Mouse (Mus musculus): ENCODE measurements at regions not wholly inside any gene's neighbourhood (a gene's known extent, or its start where the extent isn't known, plus 50 kb on each side); places are given as distances from the start of the nearest gene placed in this dataset.
A peak's percentile ranks its signal among the peaks of the same experiment; 100 is the strongest.

DNA sequence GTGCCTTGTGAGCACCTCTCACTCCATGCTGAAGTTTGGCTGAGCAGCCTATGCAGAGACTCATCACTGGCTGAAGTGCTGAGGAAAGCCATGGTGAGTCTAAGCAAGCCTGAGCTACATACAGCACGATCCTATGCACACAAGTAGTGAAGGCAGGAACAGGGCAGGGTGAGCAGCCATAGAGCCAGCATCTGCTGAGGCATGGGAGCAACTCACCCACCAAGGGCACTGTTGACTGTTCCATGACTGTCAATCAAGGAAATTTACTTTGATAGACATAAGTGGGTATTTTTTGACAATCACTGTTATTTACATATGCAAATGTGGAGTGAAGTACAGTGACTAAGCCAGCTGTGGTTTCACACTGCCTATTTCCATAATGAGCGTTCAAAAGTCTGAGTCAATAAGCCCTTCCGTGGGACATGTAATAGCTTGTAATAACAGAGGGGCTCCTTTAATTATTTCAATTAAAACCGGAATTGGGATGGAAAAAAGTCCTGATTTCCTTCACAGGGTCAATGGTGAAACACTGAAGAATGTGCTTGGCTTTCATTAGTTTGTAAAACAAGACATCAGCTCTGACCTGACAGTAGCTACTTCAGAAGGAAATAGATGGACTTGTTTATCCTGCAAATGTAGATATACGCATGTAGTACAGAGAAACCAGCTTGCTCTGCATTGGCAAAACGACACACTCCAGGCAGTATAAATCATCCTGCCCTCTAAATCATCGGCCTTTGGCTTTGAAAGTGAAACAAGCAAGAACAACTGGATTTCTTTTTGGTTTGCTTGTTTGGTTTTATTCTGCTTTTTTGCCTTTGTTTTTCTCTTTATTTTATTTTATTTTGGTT lies 62.1 kb downstream of the Tuba3b start:
- DNase-seq (ENCODE audit: low read depth, low spot score), result peak; percentile 13

DNA sequence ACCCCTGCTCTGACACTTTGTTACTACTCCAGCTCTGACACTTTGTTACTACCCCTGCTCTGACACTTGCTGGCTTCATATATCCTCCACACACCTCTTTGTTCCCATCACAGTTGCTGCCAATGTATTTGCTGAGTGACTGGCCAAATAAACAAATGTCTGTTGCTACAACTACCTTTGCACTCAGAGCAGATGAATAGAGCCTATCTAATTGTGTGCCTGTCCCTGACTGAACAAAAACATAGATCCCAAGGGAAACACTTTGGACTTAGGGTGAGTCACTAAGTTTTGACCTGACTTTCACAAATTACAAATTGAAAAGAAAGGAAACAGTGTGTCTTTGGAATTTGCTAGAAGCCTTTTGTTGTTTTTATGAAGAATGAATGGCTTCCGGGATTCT lies 64.0 kb downstream of the Tuba3b start:
- DNase-seq (ENCODE audit: low read depth, low spot score), result no peak

DNA sequence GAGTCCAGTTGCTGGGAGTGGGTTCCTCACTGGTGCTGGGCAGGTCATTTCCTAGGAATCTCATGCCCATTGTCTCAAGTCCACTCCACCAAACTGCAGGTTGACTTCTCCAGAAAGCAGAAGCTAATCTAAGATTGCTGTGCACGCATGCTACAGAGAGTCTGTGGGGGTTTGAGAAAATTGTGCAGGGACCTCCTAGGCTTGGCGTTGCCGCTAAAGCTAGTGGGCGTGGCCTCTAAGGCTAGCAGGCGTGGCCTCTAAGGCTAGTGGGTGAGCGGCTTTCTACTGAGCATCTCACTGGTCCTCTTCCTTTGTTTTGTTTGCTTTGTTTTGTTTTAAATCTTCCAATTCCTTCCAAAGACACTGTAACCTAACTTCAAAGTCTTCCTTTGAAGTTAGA lies 59.5 kb upstream of the Rassf8 start:
- no peak for DNase-seq (ENCODE audit: low read depth, low spot score)

DNA sequence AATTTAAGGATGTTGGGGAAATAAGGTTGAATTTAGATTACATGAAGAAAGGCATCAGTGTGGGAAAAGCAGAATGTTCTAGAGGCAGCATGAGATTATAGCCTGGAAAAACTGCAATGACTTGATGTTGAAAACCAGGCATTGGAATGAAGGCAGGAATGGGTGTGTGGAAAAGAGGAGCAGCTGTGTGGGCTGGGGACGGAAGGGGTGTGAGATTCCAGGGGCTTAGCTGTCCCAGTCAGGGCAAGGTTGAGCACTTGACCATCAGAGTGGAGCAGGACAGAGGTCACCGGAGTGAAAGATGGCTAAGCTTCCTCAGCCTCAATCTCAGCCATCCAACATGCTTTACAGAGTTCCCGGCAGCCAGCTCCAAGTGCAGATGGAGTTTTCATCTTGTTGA lies 54.9 kb upstream of the Rassf8 start:
- no peak for DNase-seq (ENCODE audit: low read depth, low spot score)

DNA sequence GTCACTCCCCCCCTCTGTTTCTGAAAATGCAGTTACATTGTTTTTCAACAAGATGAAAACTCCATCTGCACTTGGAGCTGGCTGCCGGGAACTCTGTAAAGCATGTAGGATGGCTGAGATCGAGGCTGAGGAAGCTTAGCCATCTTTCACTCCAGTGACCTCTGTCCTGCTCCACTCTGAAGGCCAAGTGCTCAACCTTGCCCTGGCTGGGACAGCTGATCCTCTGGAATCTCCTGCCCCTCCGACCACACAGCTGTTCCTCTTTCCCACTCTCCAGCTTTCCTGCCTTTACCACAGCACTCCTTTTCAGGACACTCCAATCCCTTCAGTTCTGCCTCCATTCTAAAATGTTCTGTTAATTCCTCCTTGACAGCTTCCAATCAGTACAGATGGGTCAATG lies 51.7 kb upstream of the Rassf8 start:
- DNase-seq (ENCODE audit: low read depth, low spot score), result no peak
